Mouse (Mus musculus): ENCODE data around the gene B4galnt3. TPM values are rescaled to one million over a fixed set of nuclear protein-coding genes. Genes with fewer than 3 reads are reported as not detected.

Gene B4galnt3
- polyA plus RNA-seq, 1 experiment = 0.66 TPM

DNA sequence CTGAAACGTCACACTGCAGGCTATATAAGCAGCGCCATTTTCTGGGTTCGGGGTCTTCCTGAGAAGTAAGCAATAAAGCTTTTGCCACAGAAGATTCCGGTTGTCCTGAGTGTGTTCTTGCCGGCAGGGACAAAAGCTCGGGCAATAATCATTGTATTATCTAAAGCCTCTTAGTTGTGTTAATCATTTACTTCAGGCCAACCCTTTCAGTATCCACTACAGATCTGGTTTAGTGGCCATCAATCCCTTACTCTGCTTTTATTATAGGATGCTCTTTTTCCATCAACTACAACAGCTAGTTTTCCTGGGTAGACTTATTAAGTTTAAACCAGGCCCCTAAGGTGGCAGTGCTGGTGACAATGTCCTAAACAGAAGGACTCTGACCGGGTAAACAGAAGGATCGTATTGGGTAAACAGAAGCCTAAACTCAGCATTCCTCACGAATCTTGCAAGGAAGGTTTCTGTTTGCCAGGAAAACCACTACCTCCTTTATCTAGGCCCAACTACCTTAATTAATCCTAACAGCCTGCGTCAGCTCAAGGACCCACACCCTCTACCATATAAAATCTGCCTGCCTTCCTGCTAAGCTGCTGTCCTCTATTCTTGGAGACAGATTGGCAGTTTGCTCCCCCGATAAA is 24.1 kb upstream of the B4galnt3 start:
- WGBS = 93% methylated on average over 11 of the region's 11 CpGs
- no peak for DNase-seq

GRCm38 (mm10) chr6:120312443-120312842 is 18.1 kb upstream of the B4galnt3 start:
- DNase-seq = no peak
- no peak overlapping the region for H3K4me3 ChIP-seq (ENCODE audit: control insufficient read depth, insufficient read depth, low read length)
- TF ChIP-seq POLR2A (IDR thresholded peaks at IDR 0.05; ENCODE audit: control insufficient read depth, extremely low read depth, insufficient read depth, low read length, poor library complexity) = no peak
- no peak for TF ChIP-seq CTCF (IDR thresholded peaks at IDR 0.05; ENCODE audit: borderline replicate concordance, control insufficient read depth, extremely low read depth, insufficient read depth, low read length, poor library complexity)
- WGBS = 17% methylated on average over 5 of the region's 5 CpGs
- H3K36me3 ChIP-seq (ENCODE audit: control insufficient read depth, insufficient read depth, low read length) = no peaks in the 10 kb centered on the region
- no peaks in the 10 kb centered on the region for H3K4me1 ChIP-seq (replicated peaks; ENCODE audit: control insufficient read depth, insufficient read depth, low read length)
- H3K27ac ChIP-seq (ENCODE audit: control insufficient read depth, insufficient read depth, low read length) = no peak overlapping the region
- H3K27me3 ChIP-seq (ENCODE audit: control insufficient read depth, insufficient read depth, low read length) = no peaks in the 10 kb centered on the region

More for the DNA sequence above, 24.1 kb upstream of the B4galnt3 start:
- Histone ChIP-seq H3K27me3 (ENCODE audit: control insufficient read depth, insufficient read depth, low read length) (no peaks in the 10 kb centered on the region), H3K4me3 (ENCODE audit: control insufficient read depth, insufficient read depth, low read length) (no peak overlapping the region), H3K4me1 (replicated peaks; ENCODE audit: control insufficient read depth, insufficient read depth, low read length) (no peaks in the 10 kb centered on the region), H3K27ac (ENCODE audit: control insufficient read depth, insufficient read depth, low read length) (no peak overlapping the region), H3K36me3 (ENCODE audit: control insufficient read depth, insufficient read depth, low read length) (no peaks in the 10 kb centered on the region)
- TF ChIP-seq CTCF (IDR thresholded peaks at IDR 0.05; ENCODE audit: borderline replicate concordance, control insufficient read depth, extremely low read depth, insufficient read depth, low read length, poor library complexity) = no peak
- no peak for TF ChIP-seq POLR2A (IDR thresholded peaks at IDR 0.05; ENCODE audit: control insufficient read depth, extremely low read depth, insufficient read depth, low read length, poor library complexity)

DNA sequence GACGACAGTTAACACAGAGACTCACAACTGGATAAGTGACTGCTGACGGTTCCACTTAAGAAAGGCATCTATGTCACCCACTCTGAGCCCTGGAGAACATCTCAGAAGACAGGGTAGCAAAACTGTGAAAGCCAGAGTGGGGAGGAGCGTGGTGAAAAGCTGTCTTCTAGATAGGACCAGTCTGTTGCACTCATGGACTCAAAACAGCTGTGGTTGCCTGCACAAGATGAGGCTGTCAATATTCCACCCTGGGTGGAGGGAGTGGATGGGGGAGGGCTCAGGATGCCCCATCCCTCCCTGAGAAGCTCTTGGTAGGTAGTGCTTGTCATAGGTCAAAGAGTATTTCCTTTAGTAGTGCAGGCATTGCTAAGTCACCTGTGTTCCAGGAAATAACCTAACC is 15.4 kb upstream of the B4galnt3 start:
- Histone ChIP-seq H3K4me1 (replicated peaks; ENCODE audit: control insufficient read depth, insufficient read depth, low read length) (no peaks in the 10 kb centered on the region), H3K36me3 (ENCODE audit: control insufficient read depth, insufficient read depth, low read length) (no peaks in the 10 kb centered on the region), H3K27ac (ENCODE audit: control insufficient read depth, insufficient read depth, low read length) (no peak overlapping the region), H3K4me3 (ENCODE audit: control insufficient read depth, insufficient read depth, low read length) (no peak overlapping the region), H3K27me3 (ENCODE audit: control insufficient read depth, insufficient read depth, low read length) (no peaks in the 10 kb centered on the region)
- no peak for TF ChIP-seq POLR2A (IDR thresholded peaks at IDR 0.05; ENCODE audit: control insufficient read depth, extremely low read depth, insufficient read depth, low read length, poor library complexity)
- no peak for TF ChIP-seq CTCF (IDR thresholded peaks at IDR 0.05; ENCODE audit: borderline replicate concordance, control insufficient read depth, extremely low read depth, insufficient read depth, low read length, poor library complexity)
- DNase-seq = no peak
- 93% methylated on average over 3 of the region's 3 CpGs for WGBS

DNA sequence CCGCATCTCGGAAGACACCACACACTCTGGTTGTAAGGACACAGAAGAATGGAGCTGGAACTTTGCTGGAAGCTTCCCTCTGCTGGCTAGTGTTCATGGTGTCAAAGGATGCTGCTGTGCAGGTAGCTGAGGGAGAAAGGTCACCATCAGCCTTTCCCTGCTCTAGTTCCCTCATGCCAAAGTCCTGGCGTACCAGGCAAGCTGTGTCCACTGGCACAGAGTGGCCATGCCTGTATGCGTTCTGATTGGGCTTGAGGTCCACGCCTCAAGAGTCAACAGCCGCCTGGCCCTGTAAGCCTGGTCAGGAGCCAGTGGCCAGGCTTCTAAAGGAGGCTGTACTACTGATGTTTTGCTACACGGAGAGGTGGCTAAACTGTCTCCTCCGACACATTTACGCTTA is 15.0 kb upstream of the B4galnt3 start:
- 96% methylated on average over 9 of the region's 9 CpGs for WGBS
- DNase-seq = no peak
- no peak overlapping the region for H3K4me3 ChIP-seq (ENCODE audit: control insufficient read depth, insufficient read depth, low read length)

DNA sequence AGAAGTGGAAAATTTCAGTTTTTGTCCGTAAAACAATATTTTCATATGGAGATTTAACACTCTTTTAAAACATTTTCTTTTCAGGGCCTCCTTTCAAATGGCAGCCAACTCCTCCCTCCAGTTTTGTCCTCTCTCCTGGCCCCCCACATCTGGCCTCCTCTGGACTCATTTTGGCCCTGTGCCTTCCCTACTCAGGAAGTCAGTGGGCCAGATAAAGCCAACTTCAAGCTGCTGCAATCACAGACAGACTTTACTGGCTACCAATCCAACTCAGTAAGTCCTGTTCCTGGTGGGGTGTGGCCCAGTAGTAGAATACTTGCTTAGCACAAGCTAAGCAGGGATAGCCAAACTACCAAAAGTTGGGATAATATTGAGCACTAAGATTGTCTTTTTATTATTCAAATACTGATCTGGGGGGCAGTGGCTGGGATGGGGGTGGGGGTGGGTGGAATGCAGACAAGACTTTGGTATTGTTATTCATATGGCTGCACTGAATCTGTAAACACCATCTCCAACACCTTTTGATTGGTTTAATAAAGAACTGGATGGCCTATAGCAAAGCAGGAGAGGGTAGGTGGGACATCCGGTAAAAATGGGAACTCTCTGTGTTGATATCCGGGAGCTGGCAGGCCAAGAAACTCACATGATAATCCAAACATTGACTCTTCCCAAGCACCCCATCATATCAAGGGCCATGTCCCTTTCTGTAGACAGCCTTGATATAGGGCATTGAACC is 12.7 kb upstream of the B4galnt3 start:
- WGBS = 95% methylated on average over 3 of the region's 3 CpGs

More for the DNA sequence above, 15.0 kb upstream of the B4galnt3 start:
- Histone ChIP-seq H3K27ac (ENCODE audit: control insufficient read depth, insufficient read depth, low read length) (no peak overlapping the region), H3K36me3 (ENCODE audit: control insufficient read depth, insufficient read depth, low read length) (no peaks in the 10 kb centered on the region), H3K27me3 (ENCODE audit: control insufficient read depth, insufficient read depth, low read length) (no peaks in the 10 kb centered on the region), H3K4me1 (replicated peaks; ENCODE audit: control insufficient read depth, insufficient read depth, low read length) (no peaks in the 10 kb centered on the region)
- TF ChIP-seq POLR2A (IDR thresholded peaks at IDR 0.05; ENCODE audit: control insufficient read depth, extremely low read depth, insufficient read depth, low read length, poor library complexity) = no peak
- no peak for TF ChIP-seq CTCF (IDR thresholded peaks at IDR 0.05; ENCODE audit: borderline replicate concordance, control insufficient read depth, extremely low read depth, insufficient read depth, low read length, poor library complexity)

DNA sequence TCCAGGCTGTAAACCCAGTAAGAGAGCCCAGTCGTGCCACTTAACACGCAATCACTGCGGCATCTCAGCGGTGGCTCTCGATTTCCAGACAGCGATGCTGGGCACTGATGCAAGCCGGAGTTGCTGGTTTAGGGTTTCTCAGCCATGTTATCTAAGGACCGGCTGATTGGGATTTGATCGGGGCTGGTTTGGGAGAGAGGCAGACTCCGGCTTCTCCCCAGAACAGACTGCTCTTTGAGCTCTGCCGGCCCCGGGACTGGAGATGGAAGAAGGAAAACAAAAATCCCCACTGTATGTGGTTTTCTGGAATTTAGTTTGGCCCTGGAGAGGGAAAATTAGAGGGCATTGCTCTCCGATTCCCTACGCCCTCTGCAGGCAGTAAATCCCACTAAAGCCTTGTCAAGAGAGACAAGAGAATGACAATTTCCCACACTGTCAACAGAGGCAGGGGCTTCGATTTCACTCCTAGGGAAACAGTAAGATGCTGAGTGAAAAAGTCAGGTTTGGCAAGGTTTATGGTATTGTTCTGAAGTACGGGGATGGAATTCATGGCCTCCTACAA is 8.5 kb upstream of the B4galnt3 start:
- H3K4me1 ChIP-seq (replicated peaks; ENCODE audit: control insufficient read depth, insufficient read depth, low read length) = no peaks in the 10 kb centered on the region
- DNase-seq = no peak
- no peak overlapping the region for H3K27ac ChIP-seq (ENCODE audit: control insufficient read depth, insufficient read depth, low read length)
- no peak for TF ChIP-seq CTCF (IDR thresholded peaks at IDR 0.05; ENCODE audit: borderline replicate concordance, control insufficient read depth, extremely low read depth, insufficient read depth, low read length, poor library complexity)
- no peak for TF ChIP-seq POLR2A (IDR thresholded peaks at IDR 0.05; ENCODE audit: control insufficient read depth, extremely low read depth, insufficient read depth, low read length, poor library complexity)
- 51% methylated on average over 16 of the region's 16 CpGs for WGBS
- no peak overlapping the region for H3K4me3 ChIP-seq (ENCODE audit: control insufficient read depth, insufficient read depth, low read length)
- no peaks in the 10 kb centered on the region for H3K36me3 ChIP-seq (ENCODE audit: control insufficient read depth, insufficient read depth, low read length)
- no peaks in the 10 kb centered on the region for H3K27me3 ChIP-seq (ENCODE audit: control insufficient read depth, insufficient read depth, low read length)

More for the DNA sequence above, 12.7 kb upstream of the B4galnt3 start:
- H3K27ac ChIP-seq (ENCODE audit: control insufficient read depth, insufficient read depth, low read length) = no peak overlapping the region
- H3K4me3 ChIP-seq (ENCODE audit: control insufficient read depth, insufficient read depth, low read length) = no peak overlapping the region
- no peak for DNase-seq
- no peaks in the 10 kb centered on the region for H3K36me3 ChIP-seq (ENCODE audit: control insufficient read depth, insufficient read depth, low read length)
- no peak for TF ChIP-seq CTCF (IDR thresholded peaks at IDR 0.05; ENCODE audit: borderline replicate concordance, control insufficient read depth, extremely low read depth, insufficient read depth, low read length, poor library complexity)
- no peaks in the 10 kb centered on the region for H3K4me1 ChIP-seq (replicated peaks; ENCODE audit: control insufficient read depth, insufficient read depth, low read length)
- no peaks in the 10 kb centered on the region for H3K27me3 ChIP-seq (ENCODE audit: control insufficient read depth, insufficient read depth, low read length)

Data from thymus, adult 2 months (tissue).